Mouse (Mus musculus): ENCODE data around the gene Anks6.

GRCm38 (mm10) chr4:47093647-47094046 lies 36.4 kb upstream of the Anks6 start:
- TF ChIP-seq EP300 (IDR thresholded peaks at IDR 0.05; ENCODE audit: low read length), result no peak
- TF ChIP-seq ZNF384 (IDR thresholded peaks at IDR 0.05; ENCODE audit: low read depth, low read length), result no peak
- TF ChIP-seq KAT2A (IDR thresholded peaks at IDR 0.05; ENCODE audit: insufficient replicate concordance, low read length), result no peak
- TF ChIP-seq CTCF (conservative IDR thresholded peaks at IDR 0.05 in 1 of 2, IDR thresholded peaks at IDR 0.05 in 1 of 2; ENCODE audit: low read depth in 2 of 2, low read length in 2 of 2), result no peak
- no peak for TF ChIP-seq RCOR1 (conservative IDR thresholded peaks at IDR 0.05; ENCODE audit: low read depth, low read length)
- no peak for TF ChIP-seq E2F4 (IDR thresholded peaks at IDR 0.05; ENCODE audit: insufficient replicate concordance, low read depth, low read length)
- no peak for TF ChIP-seq UBTF (IDR thresholded peaks at IDR 0.05; ENCODE audit: low read depth, low read length)
- no peak for TF ChIP-seq POLR2A (IDR thresholded peaks at IDR 0.05; ENCODE audit: low read depth, low read length)
- no peak for TF ChIP-seq CHD1 (IDR thresholded peaks at IDR 0.05; ENCODE audit: low read depth, low read length)

Data from CH12.LX (cell line).